Mouse (Mus musculus) gastrocnemius, adult 8-10 months (tissue): ENCODE measurements around the gene Arr3. TPM values are rescaled to one million over a fixed set of nuclear protein-coding genes. Genes with fewer than 3 reads are reported as not detected.

Source experiments
- DNase-seq, 2 experiments: peaks; one replicate each; pipeline ENCODE4 v3.0.0; 2022; ENCODE audit warnings: low spot score in 2 of 2
- total RNA-seq, 4 experiments: library from RNA; stranded (reverse); gene quantifications; 2 replicates each; pipeline ENCODE4 v1.2.4; 2022

Gene Arr3
- total RNA-seq = not detected

DNA sequence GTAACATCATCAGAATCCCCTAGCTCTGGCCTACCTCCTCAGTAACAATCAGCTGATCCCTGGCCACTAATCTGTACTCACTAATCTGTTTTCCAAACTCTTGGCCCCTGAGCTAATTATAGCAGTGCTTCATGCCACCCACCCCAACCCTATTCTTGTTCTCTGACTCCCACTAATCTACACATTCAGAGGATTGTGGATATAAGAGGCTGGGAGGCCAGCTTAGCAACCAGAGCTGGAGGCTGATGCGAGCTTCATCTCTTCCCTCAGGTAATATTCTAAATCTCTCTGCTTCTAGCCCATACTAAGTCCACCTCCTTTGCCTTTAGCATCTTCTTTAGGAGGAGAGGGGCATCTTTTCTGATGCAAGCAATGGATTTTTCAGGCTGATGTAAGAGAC lies at the start of gene Arr3:
Gene Arr3, plus strand, starts transcription at position 184 of the 400 bp plus-strand sequence.
- no peak for DNase-seq

GRCm38 (mm10) chrX:100556026-100556425 lies 49.3 kb upstream of the Arr3 start:
- DNase-seq = no peak

DNA sequence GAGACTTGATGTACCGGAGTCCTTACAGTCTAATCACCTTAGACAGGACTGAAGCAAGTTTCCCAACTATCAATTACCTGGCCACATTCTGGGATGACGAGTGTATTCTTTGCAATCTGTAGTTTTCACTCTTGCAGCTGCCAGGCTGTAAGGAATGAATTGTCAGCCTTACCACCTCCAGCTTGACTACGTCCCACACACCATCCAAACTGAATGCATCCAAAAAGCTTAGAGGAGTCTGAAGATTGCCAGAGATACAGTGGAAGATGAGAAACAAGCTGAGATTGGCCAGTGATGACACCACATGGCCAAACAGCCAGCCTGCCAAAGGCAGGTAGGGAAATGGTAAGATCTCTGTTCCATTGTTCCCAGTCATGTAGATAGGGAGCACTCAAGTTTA lies 39.6 kb upstream of the Arr3 start:
- DNase-seq = no peak

GRCm38 (mm10) chrX:100571951-100572350 lies 33.3 kb upstream of the Arr3 start, which contains the start of gene Awat1:
TSS of gene Awat1 (plus strand) at chrX:100572251.
- DNase-seq = no peak

- DNase-seq = no peak
These were observed 10.5 kb upstream of the Arr3 start, which contains the start of gene P2ry4 for GRCm38 (mm10) chrX:100594791-100595190. TSS of gene P2ry4 (minus strand) at chrX:100594869.

- no peak for DNase-seq
These were observed 7.9 kb upstream of the Arr3 start for GRCm38 (mm10) chrX:100597439-100597838.

- no peak for DNase-seq
These were observed 5.5 kb upstream of the Arr3 start for GRCm38 (mm10) chrX:100599755-100600154.

DNA sequence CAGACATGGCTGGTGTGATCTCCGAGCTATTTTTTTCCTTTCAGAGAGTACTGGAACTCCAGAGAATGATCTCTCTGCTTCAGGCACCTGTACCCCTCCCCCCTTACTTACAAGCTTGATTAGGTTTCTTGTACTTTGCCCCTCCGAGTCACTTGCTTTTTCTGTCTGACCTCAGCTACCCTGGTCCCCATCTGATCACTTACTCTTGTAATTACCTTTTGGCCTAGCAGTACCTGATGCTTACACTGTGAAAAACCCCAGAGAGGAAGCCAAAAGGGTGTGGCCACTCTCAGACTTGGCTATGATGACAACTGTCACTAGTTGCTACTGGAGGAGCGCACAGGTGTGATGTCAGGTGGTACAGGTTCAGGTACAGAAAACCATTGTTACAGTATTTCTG lies 13.2 kb downstream of the Arr3 start:
- no peak for DNase-seq

DNA sequence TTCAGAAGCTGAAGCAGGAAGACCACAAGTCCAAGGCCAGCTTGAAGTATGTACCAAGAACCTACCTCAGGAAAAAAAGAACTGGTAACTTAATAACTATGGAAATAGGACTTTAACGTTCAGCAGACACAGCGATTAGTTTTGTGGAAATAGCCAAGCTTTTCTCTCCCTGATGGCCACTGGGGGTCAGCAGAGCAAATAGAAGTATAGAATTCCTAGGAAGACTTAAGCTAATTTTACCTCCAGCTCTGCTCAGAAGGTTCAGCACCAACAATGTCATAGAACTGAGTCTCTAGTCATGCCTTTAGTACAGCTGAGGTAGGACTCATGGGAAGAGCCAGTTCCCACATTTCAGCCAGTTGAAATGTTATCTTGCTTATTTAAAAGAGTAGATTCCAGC lies 16.1 kb downstream of the Arr3 start:
- DNase-seq = no peak

- no peak for DNase-seq
These were observed 18.9 kb downstream of the Arr3 start for GRCm38 (mm10) chrX:100624242-100624641.

DNA sequence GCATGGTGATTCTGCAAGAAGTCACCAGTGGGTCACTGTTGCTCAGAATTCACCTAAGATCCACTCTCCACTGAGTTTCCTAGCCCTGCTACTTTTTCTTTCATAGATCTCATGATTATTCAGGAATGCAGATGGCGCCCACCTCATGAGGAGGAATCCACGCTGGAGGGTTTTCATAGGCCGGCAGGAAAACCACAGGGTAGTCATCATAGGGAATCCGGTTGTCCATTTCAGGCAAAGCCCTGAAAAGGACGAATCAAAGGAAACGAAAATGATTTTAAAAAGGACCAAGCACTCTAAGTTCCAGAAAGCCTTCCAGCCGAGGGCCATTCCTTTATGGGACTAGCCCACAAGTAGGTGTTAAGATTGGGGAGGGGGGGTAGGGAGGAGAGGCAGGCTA lies 19.8 kb downstream of the Arr3 start:
- no peak for DNase-seq

- DNase-seq = no peak
These were observed 20.2 kb downstream of the Arr3 start, which contains the start of gene Kif4 for GRCm38 (mm10) chrX:100625546-100625801. TSS of gene Kif4 (plus strand) at chrX:100625737.

- DNase-seq = peak; percentile 78 to 86
These were observed 20.8 kb downstream of the Arr3 start, which contains the start of gene Pdzd11 for GRCm38 (mm10) chrX:100625802-100626793. TSS of gene Pdzd11 (minus strand) at chrX:100626568.

DNA sequence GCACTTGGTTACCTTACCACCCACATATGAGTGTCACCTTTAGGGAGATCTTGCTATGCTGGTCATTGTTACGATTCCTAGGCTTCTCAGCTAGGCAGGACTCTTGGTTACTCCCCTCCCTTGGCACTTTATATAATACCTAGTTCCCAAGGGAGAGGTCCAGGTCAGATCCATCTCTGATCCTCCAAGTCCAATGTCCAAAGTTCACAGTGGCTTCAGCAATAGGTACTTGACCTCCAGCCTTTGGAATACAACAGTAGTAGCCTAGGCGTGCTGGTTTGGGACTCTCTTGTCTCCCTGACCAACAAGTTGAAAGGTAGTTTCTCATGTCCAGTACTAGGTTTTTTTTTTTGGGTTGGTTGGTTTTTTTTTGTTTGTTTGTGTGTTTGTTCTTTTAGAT lies 23.8 kb downstream of the Arr3 start:
- no peak for DNase-seq

- no peak for DNase-seq
These were observed 33.2 kb downstream of the Arr3 start for GRCm38 (mm10) chrX:100638477-100638876.

- no peak for DNase-seq
These were observed 47.6 kb downstream of the Arr3 start for GRCm38 (mm10) chrX:100652848-100653247.

DNA sequence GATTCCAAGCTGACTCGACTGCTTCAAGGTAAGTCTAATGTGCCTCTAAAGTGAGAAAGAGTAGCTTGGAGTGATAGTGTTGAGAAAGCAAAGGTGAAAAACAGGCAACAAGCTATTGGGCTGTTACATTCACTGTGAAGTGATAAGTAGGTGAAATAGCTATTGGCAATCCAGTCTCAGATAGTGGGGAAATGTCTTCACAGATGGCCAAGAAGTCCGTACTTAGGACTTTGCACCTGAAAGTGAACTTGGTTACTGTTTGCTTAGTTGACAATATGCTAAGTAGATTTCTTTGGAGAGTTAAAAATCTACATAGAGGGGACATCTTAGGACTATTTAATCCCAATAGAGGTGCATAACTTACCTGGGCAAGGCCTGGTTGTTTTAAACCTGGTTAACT lies 59.5 kb downstream of the Arr3 start:
- no peak for DNase-seq

Other genes with a start within 250 kb of the Arr3 start
- gene Otud6a, start 176.5 kb upstream of the Arr3 start, total RNA-seq = not detected
- gene Awat2, start 162.8 kb upstream of the Arr3 start, total RNA-seq = under 1 TPM in 1 of 4 experiments, not detected in 3; 0.34 TPM
- gene Igbp1, start 111.2 kb upstream of the Arr3 start, total RNA-seq = 10 to 100 TPM; 36.1 to 41.6 (median 38.7) TPM
- under 1 TPM; 0.07 to 0.56 (median 0.30) TPM for gene Dgat2l6, start 80.7 kb upstream of the Arr3 start, total RNA-seq
- not detected for gene Awat1, start 33.2 kb upstream of the Arr3 start, total RNA-seq
- gene P2ry4, start 10.6 kb upstream of the Arr3 start, total RNA-seq = not detected
- gene Kif4, start 20.2 kb downstream of the Arr3 start, total RNA-seq = under 1 TPM in 1 of 4 experiments, not detected in 3; 0.07 TPM
- 10 to 100 TPM in 3 of 4 experiments, 1 to 10 TPM in 1; 9.9 to 13.4 (median 11.3) TPM for gene Pdzd11, start 21.1 kb downstream of the Arr3 start, total RNA-seq
- gene Gdpd2, start 124.4 kb downstream of the Arr3 start, total RNA-seq = not detected
- gene Dlg3, start 162.2 kb downstream of the Arr3 start, total RNA-seq = 1 to 10 TPM in 2 of 4 experiments, under 1 TPM in 2; 0.61 to 1.0 (median 0.98) TPM